Mouse (Mus musculus): ENCODE measurements around the gene 2210407C18Rik. TPM values are rescaled to one million over a fixed set of nuclear protein-coding genes. Genes with fewer than 3 reads are reported as not detected.

2210407C18Rik gene
- polyA plus RNA-seq (2012; rRNA removed): not detected in 2 replicates

- WGBS: 86% methylated on average over 4 of the region's 4 CpGs
- DNase-seq: no peak
- Histone ChIP-seq H3K4me1 (ENCODE audit: control insufficient read depth, insufficient read depth, low read length) (no peaks in the 10 kb centered on the region), H3K4me3 (replicated peaks; ENCODE audit: extremely low read depth, low read depth, low read length) (no peak within 1 kb of the TSS)
- TF ChIP-seq POLR2A (IDR thresholded peaks at IDR 0.05; ENCODE audit: borderline replicate concordance, extremely low read depth, low read depth, low read length): no peak
- TF ChIP-seq CTCF (IDR thresholded peaks at IDR 0.05; ENCODE audit: insufficient read depth, low read length): no peak
Observed at GRCm38 (mm10) chr11:58615975-58616374, at the start of gene 2210407C18Rik. Gene 2210407C18Rik (minus strand): TSS chr11:58616075.

GRCm38 (mm10) chr11:58658596-58658995, 42.7 kb upstream of the 2210407C18Rik start, which contains the start of gene Olfr322:
Gene Olfr322 (plus strand): TSS chr11:58658782.
- WGBS: 85% methylated on average over 4 of the region's 4 CpGs
- no peak for DNase-seq
- Histone ChIP-seq H3K4me1 (ENCODE audit: control insufficient read depth, insufficient read depth, low read length) (no peaks in the 10 kb centered on the region), H3K4me3 (replicated peaks; ENCODE audit: extremely low read depth, low read depth, low read length) (no peak within 1 kb of the TSS)
- TF ChIP-seq POLR2A (IDR thresholded peaks at IDR 0.05; ENCODE audit: borderline replicate concordance, extremely low read depth, low read depth, low read length) (no peak), CTCF (IDR thresholded peaks at IDR 0.05; ENCODE audit: insufficient read depth, low read length) (no peak)

GRCm38 (mm10) chr11:58655151-58655550, 39.3 kb upstream of the 2210407C18Rik start:
- TF ChIP-seq CTCF (IDR thresholded peaks at IDR 0.05; ENCODE audit: insufficient read depth, low read length): no peak
- no peak for TF ChIP-seq POLR2A (IDR thresholded peaks at IDR 0.05; ENCODE audit: borderline replicate concordance, extremely low read depth, low read depth, low read length)

GRCm38 (mm10) chr11:58643350-58643749, 27.5 kb upstream of the 2210407C18Rik start:
- peak; percentile 8 for DNase-seq
- WGBS: 30% methylated on average over 6 of the region's 6 CpGs
- TF ChIP-seq CTCF (IDR thresholded peaks at IDR 0.05; ENCODE audit: insufficient read depth, low read length) (peak; percentile 85), POLR2A (IDR thresholded peaks at IDR 0.05; ENCODE audit: borderline replicate concordance, extremely low read depth, low read depth, low read length) (no peak)

More at GRCm38 (mm10) chr11:58655151-58655550, 39.3 kb upstream of the 2210407C18Rik start:
- no peaks in the 10 kb centered on the region for H3K4me1 ChIP-seq (ENCODE audit: control insufficient read depth, insufficient read depth, low read length)
- 84% methylated on average over 3 of the region's 3 CpGs for WGBS
- H3K4me3 ChIP-seq (replicated peaks; ENCODE audit: extremely low read depth, low read depth, low read length): no peak overlapping the region
- no peak for DNase-seq

GRCm38 (mm10) chr11:58641638-58642358, 25.9 kb upstream of the 2210407C18Rik start:
- Histone ChIP-seq H3K4me3 (replicated peaks; ENCODE audit: extremely low read depth, low read depth, low read length) (no peak overlapping the region), H3K4me1 (ENCODE audit: control insufficient read depth, insufficient read depth, low read length) (no peaks in the 10 kb centered on the region)
- 74% methylated on average over 13 of the region's 13 CpGs for WGBS
- no peak for TF ChIP-seq POLR2A (IDR thresholded peaks at IDR 0.05; ENCODE audit: borderline replicate concordance, extremely low read depth, low read depth, low read length)
- TF ChIP-seq CTCF (IDR thresholded peaks at IDR 0.05; ENCODE audit: insufficient read depth, low read length): no peak
- DNase-seq: no peak

More at GRCm38 (mm10) chr11:58643350-58643749, 27.5 kb upstream of the 2210407C18Rik start:
- no peak overlapping the region for H3K4me3 ChIP-seq (replicated peaks; ENCODE audit: extremely low read depth, low read depth, low read length)
- H3K4me1 ChIP-seq (ENCODE audit: control insufficient read depth, insufficient read depth, low read length): no peaks in the 10 kb centered on the region

- TF ChIP-seq POLR2A (IDR thresholded peaks at IDR 0.05; ENCODE audit: borderline replicate concordance, extremely low read depth, low read depth, low read length): no peak
- no peak for TF ChIP-seq CTCF (IDR thresholded peaks at IDR 0.05; ENCODE audit: insufficient read depth, low read length)
- WGBS: 22% methylated on average over 14 of the region's 14 CpGs
- H3K4me3 ChIP-seq (replicated peaks; ENCODE audit: extremely low read depth, low read depth, low read length): no peak overlapping the region
- no peak for DNase-seq
- H3K4me1 ChIP-seq (ENCODE audit: control insufficient read depth, insufficient read depth, low read length): no peaks in the 10 kb centered on the region
Observed at GRCm38 (mm10) chr11:58641057-58641456, 25.2 kb upstream of the 2210407C18Rik start.

GRCm38 (mm10) chr11:58640272-58640867, 24.5 kb upstream of the 2210407C18Rik start, which contains the start of gene Trim58:
Gene Trim58 (plus strand): TSS chr11:58640465.
- DNase-seq: no peak
- Histone ChIP-seq H3K4me1 (ENCODE audit: control insufficient read depth, insufficient read depth, low read length) (no peaks in the 10 kb centered on the region), H3K4me3 (replicated peaks; ENCODE audit: extremely low read depth, low read depth, low read length) (no peak within 1 kb of the TSS)
- TF ChIP-seq CTCF (IDR thresholded peaks at IDR 0.05; ENCODE audit: insufficient read depth, low read length) (no peak), POLR2A (IDR thresholded peaks at IDR 0.05; ENCODE audit: borderline replicate concordance, extremely low read depth, low read depth, low read length) (no peak)
- WGBS: 3% methylated on average over 34 of the region's 34 CpGs

GRCm38 (mm10) chr11:58638176-58638701, 22.4 kb upstream of the 2210407C18Rik start:
- 50% methylated on average over 7 of the region's 7 CpGs for WGBS
- TF ChIP-seq POLR2A (IDR thresholded peaks at IDR 0.05; ENCODE audit: borderline replicate concordance, extremely low read depth, low read depth, low read length) (no peak), CTCF (IDR thresholded peaks at IDR 0.05; ENCODE audit: insufficient read depth, low read length) (no peak)
- no peak for DNase-seq
- Histone ChIP-seq H3K4me3 (replicated peaks; ENCODE audit: extremely low read depth, low read depth, low read length) (no peak overlapping the region), H3K4me1 (ENCODE audit: control insufficient read depth, insufficient read depth, low read length) (no peaks in the 10 kb centered on the region)

- Histone ChIP-seq H3K4me3 (replicated peaks; ENCODE audit: extremely low read depth, low read depth, low read length) (no peak overlapping the region), H3K4me1 (ENCODE audit: control insufficient read depth, insufficient read depth, low read length) (no peaks in the 10 kb centered on the region)
- WGBS: 10% methylated on average over 4 of the region's 4 CpGs
- TF ChIP-seq POLR2A (IDR thresholded peaks at IDR 0.05; ENCODE audit: borderline replicate concordance, extremely low read depth, low read depth, low read length) (no peak), CTCF (IDR thresholded peaks at IDR 0.05; ENCODE audit: insufficient read depth, low read length) (peak; percentile 69)
- peak; percentile 17 for DNase-seq
Observed at GRCm38 (mm10) chr11:58636376-58636977, 20.6 kb upstream of the 2210407C18Rik start.

Measured in lung, adult 2 months (tissue).